Mouse (Mus musculus): ENCODE measurements at regions not wholly inside any gene's neighbourhood (a gene's known extent, or its start where the extent isn't known, plus 50 kb on each side); places are given as distances from the start of the nearest gene placed in this dataset.

GRCm38 (mm10) chr8:34756916-34757315 is 645.4 kb upstream of the Gm10131 start:
- DNase-seq (ENCODE audit: low spot score): no peak

DNA sequence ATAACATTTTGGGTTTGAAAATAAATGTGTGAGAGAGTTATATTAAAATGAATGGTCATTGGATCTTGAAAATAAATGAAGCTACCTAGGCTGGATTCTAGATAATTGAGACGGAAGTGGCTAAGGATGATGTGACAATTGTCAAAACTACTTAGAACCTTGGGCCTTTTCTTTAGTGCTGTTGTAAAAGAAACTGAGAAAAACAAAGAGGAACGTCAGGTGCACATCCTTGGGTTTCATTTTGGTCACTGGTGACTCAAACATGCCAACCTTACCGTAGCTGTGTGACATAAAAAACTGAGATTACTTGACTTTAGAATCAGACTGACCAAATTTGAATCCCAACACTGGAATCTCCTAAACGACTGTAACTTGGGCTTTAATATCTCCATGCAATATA is 644.6 kb upstream of the Gm10131 start:
- DNase-seq (ENCODE audit: low spot score): no peak

DNA sequence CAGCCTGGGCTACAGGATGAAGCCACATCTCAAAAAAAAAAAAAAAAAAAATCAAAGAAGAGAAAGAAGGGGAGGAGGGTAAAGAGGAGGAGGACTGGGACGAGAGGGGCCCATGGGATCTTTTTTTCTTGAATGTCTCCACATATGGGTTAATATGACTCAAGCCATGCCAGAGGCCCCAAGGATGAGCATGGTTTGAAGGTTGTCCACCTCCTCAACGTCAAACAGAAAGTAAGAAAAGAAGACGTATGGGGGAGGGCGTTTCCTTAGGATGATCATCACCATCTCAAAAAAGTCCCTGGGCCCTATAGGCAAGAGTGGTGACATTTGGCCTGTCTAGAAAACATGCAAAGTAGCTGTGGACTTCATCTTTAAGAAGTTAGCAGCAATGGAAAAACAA is 643.9 kb upstream of the Gm10131 start:
- no peak for DNase-seq (ENCODE audit: low spot score)

GRCm38 (mm10) chr8:34753046-34753445 is 641.5 kb upstream of the Gm10131 start:
- DNase-seq (ENCODE audit: low spot score): no peak

DNA sequence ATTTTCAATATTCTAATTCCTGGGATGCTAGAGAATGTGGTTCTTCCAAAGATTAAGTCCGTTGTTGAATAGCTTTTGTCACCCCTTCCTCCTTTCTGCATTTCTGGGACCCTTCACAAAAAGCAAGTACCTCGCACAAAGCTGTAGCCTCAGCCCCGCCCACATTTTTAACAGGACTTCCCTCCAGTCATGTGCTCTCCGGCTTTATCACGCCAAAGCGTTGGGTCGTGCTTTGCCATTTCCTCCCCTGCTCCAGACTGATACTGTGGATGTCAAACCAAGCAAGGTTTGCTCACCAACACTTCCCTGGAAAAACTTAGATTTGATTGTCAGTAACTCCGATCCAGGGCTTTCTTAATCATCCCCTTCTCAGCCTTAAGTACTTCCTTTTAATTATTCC is 637.0 kb upstream of the Gm10131 start:
- DNase-seq (ENCODE audit: low spot score): no peak

- DNase-seq (ENCODE audit: low spot score): no peak
Measured at GRCm38 (mm10) chr8:34745706-34746105, 634.2 kb upstream of the Gm10131 start.

GRCm38 (mm10) chr8:34744682-34745081 is 633.1 kb upstream of the Gm10131 start:
- DNase-seq (ENCODE audit: low spot score): no peak

DNA sequence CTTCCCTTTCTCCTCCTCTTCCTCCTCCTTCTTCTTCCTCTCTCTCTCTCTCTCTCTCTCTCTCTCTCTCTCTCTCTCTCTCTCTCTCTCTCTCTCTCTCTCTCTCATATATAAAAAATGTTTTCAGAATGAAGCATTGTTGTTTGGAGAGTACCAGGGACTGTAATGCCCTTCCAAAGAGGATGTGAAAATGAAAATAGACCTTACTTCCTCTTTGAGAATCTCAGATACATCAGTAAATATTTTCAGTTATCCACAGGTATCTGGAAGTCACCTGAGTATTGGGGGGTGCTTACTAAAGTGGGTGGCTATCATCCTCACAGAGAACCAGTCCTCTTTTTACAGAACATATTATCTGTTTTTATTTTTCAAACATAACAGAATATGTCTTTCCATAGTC is 632.6 kb upstream of the Gm10131 start:
- no peak for DNase-seq (ENCODE audit: low spot score)

- no peak for DNase-seq (ENCODE audit: low spot score)
Measured at GRCm38 (mm10) chr8:34743137-34743536, 631.6 kb upstream of the Gm10131 start.

DNA sequence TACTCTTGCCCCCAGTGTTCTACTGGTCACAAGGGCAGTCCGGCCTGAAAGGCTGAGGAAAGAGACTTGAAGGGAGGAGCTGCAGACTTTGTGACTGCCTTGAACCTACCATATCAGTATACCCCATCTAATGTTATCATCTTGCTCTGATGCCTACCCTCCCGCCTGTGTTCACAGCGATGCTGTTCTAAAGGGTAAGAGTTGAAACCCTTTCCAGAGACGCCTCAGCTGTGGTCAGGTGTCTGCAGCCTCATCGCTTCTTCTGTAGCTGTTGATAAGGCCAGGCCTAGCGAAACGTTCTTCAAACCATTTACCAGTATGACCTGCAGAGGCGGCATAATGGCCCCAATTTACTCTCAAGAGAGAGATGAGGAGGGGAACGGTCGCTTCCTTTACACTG is 629.3 kb upstream of the Gm10131 start:
- DNase-seq (ENCODE audit: low spot score): no peak

GRCm38 (mm10) chr8:34739836-34740804 is 628.6 kb upstream of the Gm10131 start:
- DNase-seq (ENCODE audit: low spot score): no peak

GRCm38 (mm10) chr8:34736214-34736613 is 624.7 kb upstream of the Gm10131 start:
- no peak for DNase-seq (ENCODE audit: low spot score)

DNA sequence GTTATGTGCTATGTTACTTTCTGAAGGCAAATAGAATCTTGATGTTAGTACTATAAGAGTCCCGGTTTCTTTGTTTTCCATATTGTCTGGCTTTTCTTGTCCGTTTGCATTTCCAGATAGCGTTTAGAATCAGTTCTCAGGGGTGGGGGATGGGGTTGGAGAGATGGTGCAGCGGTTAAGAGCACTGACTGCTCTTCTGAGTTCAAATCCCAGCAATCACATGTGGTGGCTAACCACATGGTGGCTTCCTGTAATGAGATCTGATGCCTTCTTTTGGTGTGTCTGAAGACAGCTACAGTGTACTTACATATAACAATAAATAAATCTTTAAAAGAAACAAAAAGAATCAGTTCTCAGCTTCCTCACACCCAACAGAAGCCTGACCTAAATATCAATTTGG is 623.5 kb upstream of the Gm10131 start:
- DNase-seq (ENCODE audit: low spot score): no peak

DNA sequence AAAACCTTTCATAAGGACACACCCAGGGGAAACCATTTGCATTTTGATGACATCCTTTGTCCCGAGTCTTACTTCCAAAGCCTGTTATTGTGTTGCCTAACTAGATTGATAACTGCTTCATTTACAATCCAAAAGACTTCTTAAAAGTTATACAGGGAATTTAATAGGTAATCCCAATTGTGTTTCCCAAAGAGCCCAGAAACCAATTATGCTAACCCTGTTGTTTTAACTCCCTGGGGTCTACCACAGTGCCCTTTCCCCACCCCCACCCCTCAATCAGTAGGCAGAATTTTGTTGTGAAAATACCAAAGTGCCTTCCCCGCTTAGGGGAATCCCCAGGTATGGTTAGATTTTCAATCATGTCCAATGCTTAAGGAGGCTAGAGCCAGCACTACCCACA is 621.3 kb upstream of the Gm10131 start:
- DNase-seq (ENCODE audit: low spot score): no peak

- no peak for DNase-seq (ENCODE audit: low spot score)
Measured at GRCm38 (mm10) chr8:34732362-34732761, 620.8 kb upstream of the Gm10131 start.

GRCm38 (mm10) chr8:34731096-34731999 is 619.8 kb upstream of the Gm10131 start:
- no peak for DNase-seq (ENCODE audit: low spot score)

DNA sequence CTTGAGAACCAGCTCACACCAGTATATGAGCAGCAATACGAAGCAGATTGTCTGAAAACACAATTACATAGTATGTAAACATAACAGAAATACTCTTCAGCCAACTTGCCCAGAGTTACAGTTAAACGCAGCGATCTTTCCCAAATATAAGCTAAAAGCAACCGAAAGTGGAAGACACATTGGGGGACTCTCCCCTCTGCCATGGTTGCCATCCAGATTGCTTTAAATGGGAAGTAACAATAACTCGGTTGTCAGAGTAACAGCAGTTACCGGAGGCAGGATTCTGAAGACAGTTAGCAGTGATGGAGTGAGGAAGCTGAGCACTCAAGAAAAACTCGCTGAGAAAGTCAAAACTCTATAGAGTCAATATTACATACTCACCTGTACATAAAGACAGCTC is 618.0 kb upstream of the Gm10131 start:
- no peak for DNase-seq (ENCODE audit: low spot score)

- DNase-seq (ENCODE audit: low spot score): no peak
Measured at GRCm38 (mm10) chr8:34727699-34728098, 616.2 kb upstream of the Gm10131 start.

GRCm38 (mm10) chr8:34726145-34726767 is 614.7 kb upstream of the Gm10131 start:
- DNase-seq (ENCODE audit: low spot score): no peak

- DNase-seq (ENCODE audit: low spot score): no peak
Measured at GRCm38 (mm10) chr8:34725546-34725945, 614.0 kb upstream of the Gm10131 start.

- no peak for DNase-seq (ENCODE audit: low spot score)
Measured at GRCm38 (mm10) chr8:34709911-34710733, 598.6 kb upstream of the Gm10131 start.

GRCm38 (mm10) chr8:34709316-34709715 is 597.8 kb upstream of the Gm10131 start:
- DNase-seq (ENCODE audit: low spot score): no peak
